Mouse (Mus musculus) cerebellum, adult 2 months (tissue): ENCODE data around the gene Spon2.

ENCODE experiments used
- CTCF ChIP-seq: fragments of 200-500 bp; IDR thresholded peaks from 2 replicates; pipeline ENCODE4 v1.5.1; 2011; ENCODE audit warnings: low read depth, mild to moderate bottlenecking, control low read depth, low read length, moderate library complexity, borderline replicate concordance; ENCODE audit not compliant: insufficient read depth
- POLR2A ChIP-seq: fragments of 200-500 bp; IDR thresholded peaks from 2 replicates; pipeline ENCODE4 v1.6.1; 2011; ENCODE audit warnings: low read length, control low read depth, borderline replicate concordance; ENCODE audit not compliant: insufficient read depth

- TF ChIP-seq CTCF (no peak), POLR2A (no peak)
These were observed 20.0 kb upstream of the Spon2 start for GRCm38 (mm10) chr5:33238256-33238645.
